Mouse (Mus musculus) layer of hippocampus, postnatal 25 days (tissue): Measurements from ENCODE around the gene Myo15b. TPM values are rescaled to one million over a fixed set of nuclear protein-coding genes. Genes with fewer than 3 reads are reported as not detected.
A peak's percentile ranks its signal among the peaks of the same experiment; 100 is the strongest.

ENCODE experiments used
- DNase-seq, 2 experiments: peaks; one replicate each; pipeline ENCODE4 v3.0.0; 2022; ENCODE audit warnings: mixed read lengths in 2 of 2, low spot score in 1 of 2; ENCODE audit errors: extremely low spot score in 1 of 2
- total RNA-seq, 2 experiments: library from RNA; stranded (reverse); gene quantifications; 2 replicates each; pipeline ENCODE4 v1.2.3; 2021

Gene Myo15b
- total RNA-seq = under 1 TPM; 0.27 to 0.28 TPM

DNA sequence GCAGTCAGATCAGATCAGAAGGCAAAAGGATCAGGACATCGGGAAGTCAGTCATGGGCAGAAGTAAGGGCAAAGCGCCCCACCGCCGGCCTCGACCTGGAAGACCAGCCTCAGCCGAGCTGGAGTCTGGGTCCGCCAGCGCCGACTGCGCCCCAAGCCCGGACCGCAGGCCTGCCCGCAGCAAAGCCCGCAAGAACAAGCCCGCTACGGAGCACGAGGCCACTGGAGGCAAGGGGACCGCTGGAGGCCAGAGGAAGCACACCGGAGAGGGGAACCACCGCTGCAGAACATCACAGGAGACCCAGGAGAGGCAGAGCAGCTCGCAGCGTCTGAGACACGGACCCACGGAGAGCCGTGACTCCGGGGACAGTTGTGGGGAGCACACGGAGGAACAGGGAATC is at the start of gene Myo15b:
Gene Myo15b (plus strand): TSS at position 53 of the 400 bp plus-strand sequence.
- no peak for DNase-seq

DNA sequence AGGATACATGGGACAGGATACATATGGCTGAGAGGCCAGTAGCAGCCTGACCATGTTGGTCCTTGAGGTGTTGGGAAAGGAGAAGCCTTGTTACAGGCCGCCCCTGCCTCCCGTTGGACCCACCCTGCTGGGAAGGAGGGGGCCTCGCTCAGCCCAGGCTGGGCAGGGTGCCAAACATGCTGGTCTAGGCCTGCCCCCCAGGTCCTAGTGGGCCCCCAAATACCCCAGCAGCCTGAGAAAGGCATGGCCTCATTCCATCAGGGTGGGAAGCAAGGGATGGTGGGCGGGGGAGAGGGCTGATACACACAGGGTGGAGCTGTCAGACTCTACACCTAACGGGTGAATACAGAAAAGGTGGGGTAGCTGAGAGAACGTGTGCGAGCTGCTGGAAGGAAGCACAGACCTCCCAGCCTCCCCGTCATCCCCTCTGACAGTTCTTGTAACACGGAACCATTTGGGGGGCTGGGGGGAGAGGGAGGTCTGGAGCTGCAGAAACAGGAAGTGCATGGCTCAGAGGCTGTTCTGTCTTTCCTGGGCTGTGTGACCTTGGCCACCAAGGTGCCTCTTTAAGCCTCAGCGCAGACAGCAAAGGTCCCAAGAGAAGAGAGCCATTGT is 49.4 kb upstream of the Myo15b start:
- no peak for DNase-seq

GRCm38 (mm10) chr11:115809311-115809781 is 48.9 kb upstream of the Myo15b start:
- no peak for DNase-seq

- no peak for DNase-seq
Measured at GRCm38 (mm10) chr11:115810377-115810776, 47.8 kb upstream of the Myo15b start.

- DNase-seq = no peak
Measured at GRCm38 (mm10) chr11:115811381-115812093, 46.7 kb upstream of the Myo15b start.

DNA sequence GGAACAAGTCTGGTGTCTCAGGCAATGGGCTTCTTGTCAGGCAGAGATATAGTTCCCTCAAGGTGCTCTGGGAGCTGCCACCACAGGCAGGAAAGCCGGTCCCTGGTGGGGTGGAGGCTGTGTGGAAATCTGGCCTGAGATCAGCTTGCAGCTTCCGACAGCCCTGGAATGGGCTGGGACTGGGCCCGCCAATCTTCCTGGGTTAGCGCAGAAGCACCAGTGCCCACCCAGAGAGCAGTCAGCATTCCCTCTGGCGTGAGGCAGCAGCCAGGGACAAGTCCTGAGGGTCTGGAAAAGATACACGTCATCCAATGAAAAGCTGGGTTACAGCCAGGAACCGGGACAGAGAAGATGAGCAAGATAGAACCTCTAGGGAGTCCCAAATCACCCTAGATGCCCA is 46.1 kb upstream of the Myo15b start:
- DNase-seq = no peak

- DNase-seq = no peak
Measured at GRCm38 (mm10) chr11:115812533-115813420, 45.4 kb upstream of the Myo15b start.

GRCm38 (mm10) chr11:115813507-115814296 is 44.5 kb upstream of the Myo15b start, which contains the start of gene Caskin2:
Caskin2 (minus strand) TSS chr11:115813639.
- DNase-seq = peak; percentile 89 to 97

GRCm38 (mm10) chr11:115814605-115815450 is 43.4 kb upstream of the Myo15b start, which contains the start of gene Tsen54:
Tsen54 (plus strand) TSS chr11:115814724.
- DNase-seq = peak; percentile 75 to 90

- DNase-seq = no peak
Measured at GRCm38 (mm10) chr11:115817331-115817730, 40.9 kb upstream of the Myo15b start.

DNA sequence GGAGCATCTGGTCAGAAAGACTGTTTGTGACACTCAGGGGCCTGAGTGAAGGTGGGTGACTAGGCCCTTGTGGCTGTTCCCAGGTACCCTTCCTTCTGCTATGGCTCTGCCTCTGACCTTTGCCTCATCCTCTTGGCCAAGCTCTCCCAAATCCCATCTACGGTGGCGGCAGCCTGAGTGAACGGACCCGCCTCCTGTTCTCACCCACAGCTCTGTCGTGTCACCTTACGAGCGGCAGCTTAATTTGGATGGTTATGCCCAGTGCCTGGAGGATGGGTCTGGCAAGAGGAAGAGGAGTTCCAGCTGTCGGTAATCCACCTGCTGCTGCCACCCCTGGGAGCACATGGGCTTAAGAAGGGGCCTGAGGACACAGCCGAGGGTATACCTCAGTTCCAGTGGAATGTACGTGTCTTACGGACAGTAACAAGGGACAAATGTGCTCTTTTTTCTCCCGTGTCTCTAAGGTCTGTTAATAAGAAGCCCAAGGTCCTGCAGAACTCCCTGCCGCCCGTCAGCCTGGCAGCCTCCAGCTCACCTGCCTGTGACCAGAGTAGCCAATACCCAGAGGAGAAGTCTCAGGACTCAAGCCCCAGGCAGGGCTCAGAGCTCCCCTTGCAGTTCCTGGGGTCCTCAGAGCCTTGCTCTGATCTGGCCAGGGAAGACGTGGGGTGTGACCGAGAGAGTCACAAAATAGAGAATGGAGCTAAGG is 38.1 kb upstream of the Myo15b start:
- no peak for DNase-seq

- DNase-seq = no peak
Measured at GRCm38 (mm10) chr11:115821001-115821400, 37.2 kb upstream of the Myo15b start.

GRCm38 (mm10) chr11:115823774-115824740 is 34.1 kb upstream of the Myo15b start, which contains the start of gene Llgl2:
Llgl2 (plus strand) TSS chr11:115824049.
- DNase-seq = peak in 1 of 2 experiments; percentile 52

DNA sequence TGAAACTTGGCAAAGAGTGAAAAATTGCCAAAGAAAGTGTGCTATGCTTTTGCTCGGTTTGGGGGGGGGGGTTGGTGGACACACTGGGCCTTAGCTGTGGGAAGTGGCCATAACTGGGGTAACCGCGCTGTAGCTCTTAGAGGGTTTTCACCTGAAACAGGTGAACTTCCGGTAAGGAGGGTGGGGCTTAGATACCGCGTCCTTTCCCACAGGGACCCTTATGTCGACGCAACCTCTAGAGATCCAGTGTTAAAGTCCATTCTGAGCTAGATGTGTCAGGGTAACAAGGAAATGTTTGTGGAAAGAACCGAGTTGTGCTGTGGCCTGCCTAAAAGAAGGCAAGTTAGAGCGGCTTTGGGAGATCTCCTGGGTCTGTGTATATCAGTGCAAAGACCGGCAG is 33.4 kb upstream of the Myo15b start:
- no peak for DNase-seq

- DNase-seq = no peak
Measured at GRCm38 (mm10) chr11:115826487-115826886, 31.7 kb upstream of the Myo15b start.

DNA sequence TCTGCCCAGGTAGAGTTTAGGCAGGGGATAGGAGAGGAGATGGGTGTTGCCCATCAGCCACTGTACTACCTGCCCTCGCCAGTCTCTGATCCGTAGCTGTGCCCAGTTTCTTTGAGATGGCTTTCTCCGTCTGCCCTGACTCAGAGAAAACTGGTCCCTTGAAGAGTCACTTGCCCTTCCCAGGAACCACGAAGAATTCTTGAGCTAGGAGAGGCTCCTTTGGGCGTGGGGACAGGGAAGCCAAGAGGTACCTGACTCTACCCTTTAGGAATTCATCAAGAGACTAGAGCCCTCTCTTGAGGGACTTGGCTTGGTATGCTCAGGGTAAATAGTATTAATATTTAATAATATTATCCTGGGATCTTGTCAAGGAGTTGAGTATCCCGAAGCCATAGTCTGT is 30.6 kb upstream of the Myo15b start:
- no peak for DNase-seq

- no peak for DNase-seq
Measured at GRCm38 (mm10) chr11:115829036-115829435, 29.2 kb upstream of the Myo15b start.
